Comparison of ENCODE assay signal across 9 mouse cellular contexts in genomic region chr19:23015516-23015915, GRCm38 (mm10).
DNase-seq lines count a peak whose midpoint lies in the region; ATAC-seq and TF ChIP-seq lines count a peak whose summit lies in the region.
"Had no signal": no experiment of that assay in that cellular context is flagged by ENCODE, and none has a peak within 500 bp of the region (broad histone marks: within the 10 kb centered on the region; RNA-seq: fewer than 3 reads in every experiment).

No protein-coding gene starts in this region.

- no peak for ATAC-seq in erythroblast, adult 5-6 weeks (replicated peaks; ENCODE audit: low FRiP score, poor library complexity, severe bottlenecking)

- DNase-seq in layer of hippocampus, adult 11-12 months (ENCODE audit: low spot score), result peak; percentile 39
- no peak for DNase-seq in layer of hippocampus, adult 9-10 months (ENCODE audit: low spot score)
- peak; percentile 66 for DNase-seq in ES-E14 (ENCODE audit: low read depth, low spot score)
- DNase-seq in c-Kit-positive CD71-negative TER-119-negative erythroid progenitor cells, embryonic 14.5 days (ENCODE audit: low read depth), result peak; percentile 29
- peak; percentile 46 for DNase-seq in gastrocnemius, postnatal 25 days
- peak; percentile 64 for DNase-seq in lung, postnatal 14 days
- DNase-seq in ovary, postnatal 14 days (ENCODE audit: low spot score), result no peak

- H3K4me1 ChIP-seq in ES-E14 (ENCODE audit: control insufficient read depth in 2 of 2, insufficient read depth in 2 of 2, low read length in 2 of 2, poor library complexity in 1 of 2), result peaks cover 0 to 2% of the 10 kb centered on the region in 2 experiments; a peak in 2 of 4 replicates
- H3K4me1 ChIP-seq: embryonic facial prominence, embryonic 13.5 days had no signal

- H3K4me3 ChIP-seq in ES-E14 (ENCODE audit: insufficient read depth in 1 of 2, low read depth in 1 of 2, low read length in 2 of 2, poor library complexity in 1 of 2, severe bottlenecking in 1 of 2), result no peak overlapping the region
- H3K4me3 ChIP-seq: embryonic facial prominence, embryonic 13.5 days had no signal

- peaks cover 2% of the 10 kb centered on the region for H3K36me3 ChIP-seq in ES-E14 (ENCODE audit: control insufficient read depth, insufficient read depth, low read length, poor library complexity, severe bottlenecking)
- H3K36me3 ChIP-seq: embryonic facial prominence, embryonic 13.5 days had no signal

- no peak overlapping the region for H3K27ac ChIP-seq in ES-E14 (ENCODE audit: insufficient read depth, low read depth, low read length, poor library complexity, severe bottlenecking)
- H3K27ac ChIP-seq: embryonic facial prominence, embryonic 13.5 days had no signal

- H3K9ac ChIP-seq in ES-E14 (ENCODE audit: insufficient read depth, low read depth, low read length, poor library complexity, severe bottlenecking), result no peak overlapping the region
- H3K9ac ChIP-seq: embryonic facial prominence, embryonic 13.5 days had no signal

- H3K9me3 ChIP-seq in ES-E14 (ENCODE audit: control insufficient read depth, insufficient read depth, low read depth, low read length), result no peaks in the 10 kb centered on the region
- H3K9me3 ChIP-seq: embryonic facial prominence, embryonic 13.5 days had no signal

- in situ Hi-C loops in ES-E14 (cut with MboI; ENCODE audit: low sequenced_read_pairs in 2 of 2, unreplicated experiment in 2 of 2), result no loop called here

TF ChIP-seq in ES-E14, 5 proteins besides CTCF, POLR2A, EP300 and RAD21:
- peak; percentile 59 for TF ChIP-seq ZC3H11A (IDR thresholded peaks at IDR 0.05; ENCODE audit: borderline replicate concordance, low read depth, low read length)
- no peak for TF ChIP-seq CHD2 (IDR thresholded peaks at IDR 0.05; ENCODE audit: low read depth, low read length)
- TF ChIP-seq HCFC1 (IDR thresholded peaks at IDR 0.05; ENCODE audit: borderline replicate concordance, insufficient read depth, low read length), result no peak

Comparison
In these comparisons a context has a peak if more than half of its experiments do, and no peak if none do; other contexts are left out.
1. DNase-seq: peak in layer of hippocampus, adult 11-12 months (single experiment), ES-E14 (single experiment), c-Kit-positive CD71-negative TER-119-negative erythroid progenitor cells, embryonic 14.5 days (single experiment), gastrocnemius, postnatal 25 days (single experiment) and lung, postnatal 14 days (single experiment); none in layer of hippocampus, adult 9-10 months (single experiment) and ovary, postnatal 14 days (single experiment).